Mouse (Mus musculus): ENCODE measurements at regions not wholly inside any gene's neighbourhood (a gene's known extent, or its start where the extent isn't known, plus 50 kb on each side); places are given as distances from the start of the nearest gene placed in this dataset.
"Not testable (repeated sequence)": the region's sequence is repeated elsewhere in the genome, so short reads cannot be mapped to it uniquely, and the experiment has no call there.

DNA sequence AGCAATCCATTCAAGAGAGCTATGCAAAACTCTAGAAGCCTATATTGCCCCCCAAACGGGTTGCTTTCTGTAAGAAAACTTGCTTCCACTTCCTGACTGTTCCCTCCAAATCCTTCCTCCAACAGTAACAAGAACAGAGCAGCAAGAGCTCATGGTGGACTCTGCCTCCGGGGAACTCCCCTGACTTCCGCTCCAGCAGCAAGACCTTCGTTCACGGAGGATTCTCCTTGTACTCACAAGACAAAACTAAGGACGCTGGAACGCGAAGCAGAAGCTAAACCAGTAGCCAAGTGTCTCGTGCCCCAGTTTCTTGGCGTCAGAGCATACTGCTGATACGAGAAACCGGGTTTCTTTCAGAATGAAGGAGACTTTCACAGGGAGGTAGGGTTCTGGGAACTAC is 50.7 kb downstream of the H2al2a start:
- intact Hi-C loops (cut with DNase I): no loop called here
- peak in 1 of 2 experiments; percentile 27 for DNase-seq (ENCODE audit: extremely low spot score in 1 of 2, low spot score in 2 of 2)

GRCm38 (mm10) chr2:17945369-17945915 is 51.3 kb downstream of the H2al2a start:
- intact Hi-C loops (cut with DNase I): no loop called here
- no peak for DNase-seq (ENCODE audit: extremely low spot score in 1 of 2, low spot score in 2 of 2)

DNA sequence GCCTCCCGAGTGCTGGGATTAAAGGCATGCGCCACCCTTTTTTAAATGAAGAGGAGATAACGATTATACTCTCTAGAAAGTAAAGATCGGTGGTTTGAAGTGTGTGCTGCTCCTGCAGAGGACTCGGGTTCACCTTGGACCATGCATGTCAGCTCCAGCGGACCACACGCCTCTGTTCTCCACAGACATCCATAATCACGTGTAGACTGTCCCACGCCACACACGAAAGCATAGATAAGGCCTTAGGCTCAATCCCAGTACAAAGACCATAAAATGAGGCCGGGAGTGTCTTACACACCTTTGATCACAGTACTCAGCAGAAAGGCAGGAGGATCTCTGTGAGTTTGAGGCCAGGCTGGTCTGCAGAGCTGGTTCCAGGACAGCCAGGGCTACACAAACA is 53.3 kb downstream of the H2al2a start:
- no peak for DNase-seq (ENCODE audit: extremely low spot score in 1 of 2, low spot score in 2 of 2)
- intact Hi-C loops (cut with DNase I): no loop called here

GRCm38 (mm10) chr2:17942528-17943387 is 54.0 kb downstream of the H2al2a start:
- intact Hi-C loops (cut with DNase I): no loop called here

DNA sequence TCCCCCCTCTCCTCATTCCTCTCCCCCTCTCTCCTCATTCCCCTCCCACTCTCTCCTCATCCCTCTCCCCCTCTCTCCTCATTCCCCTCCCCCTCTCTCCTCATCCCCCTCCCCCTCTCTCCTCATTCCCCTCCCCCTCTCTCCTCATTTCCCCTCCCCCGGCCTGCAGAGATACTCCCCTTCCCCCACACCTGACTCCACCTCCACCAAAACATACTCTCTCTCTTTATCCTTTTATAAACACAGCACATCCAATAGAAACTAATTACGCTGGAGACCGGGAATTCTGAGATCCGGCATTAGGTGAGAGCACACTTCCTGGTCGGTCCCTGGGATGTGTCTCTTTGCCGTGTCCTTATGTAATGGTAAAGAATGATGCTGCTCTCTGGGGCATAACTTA is 54.8 kb downstream of the H2al2a start:
- DNase-seq (ENCODE audit: extremely low spot score in 1 of 2, low spot score in 2 of 2): no peak
- intact Hi-C loops (cut with DNase I): no loop called here

More at GRCm38 (mm10) chr2:17942528-17943387, 54.0 kb downstream of the H2al2a start:
- DNase-seq (ENCODE audit: extremely low spot score in 1 of 2, low spot score in 2 of 2): no peak

DNA sequence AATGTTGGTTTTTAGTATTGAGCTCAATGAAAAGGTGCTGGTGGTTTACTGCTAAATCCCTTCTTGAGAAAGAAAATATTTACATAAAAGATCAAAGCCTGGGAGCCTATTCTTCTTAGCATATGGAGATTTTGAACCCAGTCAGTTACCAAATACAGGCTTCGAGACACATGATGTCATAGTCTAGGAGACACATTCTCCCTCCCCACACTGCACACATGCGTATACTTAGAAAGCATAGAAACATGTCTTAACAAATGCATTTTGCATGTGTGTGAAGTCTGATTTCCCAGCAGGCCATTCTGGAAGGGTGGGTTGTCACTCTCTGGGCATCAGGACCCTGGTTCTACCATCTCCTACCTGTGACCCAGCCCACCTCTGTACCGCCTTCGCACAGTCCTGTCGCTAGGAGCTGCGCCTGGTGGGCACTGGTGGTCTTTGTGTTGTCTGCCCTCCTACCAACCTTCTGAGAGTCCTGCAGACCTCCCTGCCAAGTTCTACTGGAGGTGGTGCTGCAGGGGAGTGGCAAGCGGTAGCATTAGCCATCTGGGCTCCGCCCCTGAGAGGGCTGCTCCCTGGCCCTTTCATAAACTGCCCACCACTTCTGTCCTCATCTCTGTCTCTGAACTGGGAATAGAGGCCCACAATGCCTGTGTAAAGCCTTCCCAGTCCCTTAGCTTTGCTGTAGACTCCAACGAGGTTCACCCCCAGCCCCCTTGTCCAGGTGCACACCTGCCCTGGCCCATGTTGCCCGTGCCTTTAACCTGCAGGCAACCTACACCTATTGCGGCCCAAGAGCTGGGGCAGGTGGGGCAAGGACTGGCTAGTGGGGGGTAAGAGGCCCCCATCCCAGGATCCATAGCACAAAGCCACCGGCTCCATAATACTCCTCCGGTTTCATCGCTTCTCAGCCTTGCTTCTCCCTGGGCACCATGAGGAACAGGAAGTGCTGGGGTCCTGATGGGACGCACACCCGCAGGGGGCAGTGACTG is 56.6 kb downstream of the H2al2a start:
- intact Hi-C loops (cut with DNase I); DNase-seq (ENCODE audit: extremely low spot score in 1 of 2, low spot score in 2 of 2): not testable (repeated sequence)

GRCm38 (mm10) chr2:17939183-17939856 is 57.4 kb downstream of the H2al2a start:
- intact Hi-C loops (cut with DNase I): no loop called here
- no peak for DNase-seq (ENCODE audit: extremely low spot score in 1 of 2, low spot score in 2 of 2)

DNA sequence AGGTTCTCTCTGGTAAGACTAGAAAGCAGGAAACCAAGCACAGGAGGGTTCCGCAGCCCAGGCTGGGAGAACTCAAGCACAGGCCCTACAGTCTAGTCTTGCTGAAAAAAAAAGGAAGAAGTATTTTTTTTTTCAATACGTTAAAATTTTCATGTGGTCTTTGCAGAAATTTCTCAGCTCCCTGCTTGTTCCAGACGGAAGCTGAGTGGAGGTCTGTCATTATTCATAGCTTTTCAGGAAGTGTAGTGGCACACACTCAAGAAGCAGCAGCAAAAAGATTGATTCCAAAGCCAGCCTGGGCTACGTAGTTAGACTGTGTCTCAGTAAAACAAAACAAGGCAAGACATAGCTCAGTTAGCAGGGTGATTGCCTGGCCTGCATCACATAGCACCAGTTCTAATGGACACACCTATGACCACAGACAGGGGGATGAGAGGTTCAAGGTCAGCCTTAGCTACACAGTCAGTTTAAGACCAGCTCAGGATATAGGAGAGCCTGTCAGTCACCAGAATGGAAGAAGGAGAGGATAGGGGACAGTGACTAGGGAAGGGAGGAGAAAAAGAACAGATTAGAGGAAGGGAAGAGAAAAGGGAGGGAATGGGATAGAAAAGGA is 60.1 kb downstream of the H2al2a start:
- DNase-seq (ENCODE audit: extremely low spot score in 1 of 2, low spot score in 2 of 2): no peak
- intact Hi-C loops (cut with DNase I): no loop called here

DNA sequence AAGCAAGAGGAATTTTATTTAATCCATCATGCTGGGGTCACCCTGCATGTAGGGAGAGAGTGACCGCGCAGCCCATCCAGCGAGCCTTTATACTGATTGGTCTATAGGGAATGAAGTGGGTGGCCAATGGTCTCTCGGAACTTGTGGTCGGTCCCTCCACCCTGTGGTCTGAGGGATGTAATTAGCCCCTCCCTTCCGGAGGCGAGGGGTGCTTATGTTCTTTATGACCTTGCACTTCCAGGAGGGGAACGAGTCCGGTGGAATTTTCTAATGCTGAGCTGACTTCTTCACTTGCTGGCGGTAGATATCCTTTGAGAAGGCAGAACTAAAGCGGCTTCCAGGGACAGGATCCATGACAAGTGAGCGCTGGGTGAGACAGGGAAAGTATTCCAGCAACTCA is 60.8 kb downstream of the H2al2a start:
- intact Hi-C loops (cut with DNase I): no loop called here
- no peak for DNase-seq (ENCODE audit: extremely low spot score in 1 of 2, low spot score in 2 of 2)

- intact Hi-C loops (cut with DNase I): no loop called here
- DNase-seq (ENCODE audit: extremely low spot score in 1 of 2, low spot score in 2 of 2): no peak
Observed at GRCm38 (mm10) chr2:17935466-17935865, 61.3 kb downstream of the H2al2a start.

DNA sequence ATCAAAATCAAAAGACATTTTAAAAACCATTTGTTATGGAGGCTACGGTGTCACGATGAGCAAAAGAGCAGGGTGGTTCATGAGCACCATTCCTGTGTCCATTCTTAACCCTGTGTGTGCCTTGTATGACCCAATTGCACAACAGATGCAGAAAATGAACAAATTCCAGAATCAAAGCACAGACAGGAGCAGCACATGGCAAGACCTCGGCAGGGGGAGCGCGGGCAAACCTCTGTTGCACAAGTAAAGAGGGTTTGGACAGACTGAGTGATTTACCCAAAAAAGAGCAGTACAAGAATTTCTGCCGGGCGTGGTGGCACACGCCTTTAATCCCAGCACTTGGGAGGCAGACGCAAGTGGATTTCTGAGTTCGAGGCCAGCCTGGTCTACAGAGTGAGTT is 62.1 kb downstream of the H2al2a start:
- intact Hi-C loops (cut with DNase I): no loop called here
- no peak for DNase-seq (ENCODE audit: extremely low spot score in 1 of 2, low spot score in 2 of 2)

- intact Hi-C loops (cut with DNase I): no loop called here
Observed at GRCm38 (mm10) chr2:17932932-17933790, 63.6 kb downstream of the H2al2a start.

GRCm38 (mm10) chr2:17932426-17932931 is 64.3 kb downstream of the H2al2a start:
- intact Hi-C loops (cut with DNase I): no loop called here
- no peak for DNase-seq (ENCODE audit: extremely low spot score in 1 of 2, low spot score in 2 of 2)

More at GRCm38 (mm10) chr2:17932932-17933790, 63.6 kb downstream of the H2al2a start:
- DNase-seq (ENCODE audit: extremely low spot score in 1 of 2, low spot score in 2 of 2): no peak

DNA sequence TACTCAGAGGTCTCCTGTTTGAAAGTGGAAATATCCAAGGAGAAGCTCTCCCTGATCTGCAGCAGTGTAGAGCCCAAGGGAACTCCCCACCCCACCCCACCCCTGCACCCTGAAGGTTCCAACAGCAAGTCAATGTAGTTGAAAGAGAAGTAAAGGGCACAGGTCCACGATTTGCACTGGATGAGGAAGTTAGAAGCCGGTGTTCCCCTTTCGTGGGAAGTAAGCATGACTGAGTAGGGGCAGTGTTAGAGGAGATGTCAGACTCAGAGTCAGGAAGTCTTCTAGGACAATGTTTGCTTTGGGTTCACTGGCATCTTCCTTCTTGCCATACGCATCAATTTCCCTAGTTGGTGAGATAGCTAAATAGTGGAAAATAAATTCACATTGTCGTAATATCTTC is 64.9 kb downstream of the H2al2a start:
- no peak for DNase-seq (ENCODE audit: extremely low spot score in 1 of 2, low spot score in 2 of 2)
- intact Hi-C loops (cut with DNase I): no loop called here

DNA sequence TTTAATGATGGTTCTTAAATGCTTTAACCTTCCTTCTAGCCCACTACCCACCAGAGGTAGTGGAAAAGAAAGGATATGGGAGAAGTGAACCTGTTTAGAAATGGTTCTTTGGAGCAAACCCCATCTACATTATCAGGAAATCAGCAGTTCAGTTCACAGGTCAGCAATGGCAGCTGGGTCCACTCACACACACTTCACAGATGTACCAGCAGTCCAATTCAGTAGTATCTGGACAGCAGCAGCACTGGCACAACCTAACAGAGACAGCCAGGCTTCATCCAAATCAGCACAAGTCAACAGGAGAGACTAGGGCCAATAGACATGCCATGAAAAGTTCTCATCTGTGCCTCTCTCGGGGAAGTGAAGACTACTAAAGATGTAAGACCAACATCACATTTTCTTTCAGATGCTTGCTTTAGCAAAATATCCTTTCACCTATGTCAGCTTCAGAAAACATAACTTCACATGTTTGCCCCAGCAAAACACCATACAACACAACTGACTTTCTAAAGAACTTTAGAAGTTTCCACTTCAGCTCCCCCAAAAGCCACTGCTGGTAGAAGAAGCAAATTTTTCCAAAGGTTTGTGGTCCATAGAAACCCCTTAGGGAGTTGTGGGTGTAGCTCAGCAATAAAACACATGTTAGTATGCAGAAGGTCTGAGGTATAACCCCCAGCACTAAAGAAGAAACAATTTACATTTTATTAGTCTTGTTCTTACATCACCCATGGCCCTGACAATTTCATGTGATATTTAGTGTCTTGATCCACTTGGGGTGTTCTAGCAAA is 77.7 kb downstream of the H2al2a start:
- intact Hi-C loops (cut with DNase I): no loop called here
- no peak for DNase-seq (ENCODE audit: extremely low spot score in 1 of 2, low spot score in 2 of 2)

DNA sequence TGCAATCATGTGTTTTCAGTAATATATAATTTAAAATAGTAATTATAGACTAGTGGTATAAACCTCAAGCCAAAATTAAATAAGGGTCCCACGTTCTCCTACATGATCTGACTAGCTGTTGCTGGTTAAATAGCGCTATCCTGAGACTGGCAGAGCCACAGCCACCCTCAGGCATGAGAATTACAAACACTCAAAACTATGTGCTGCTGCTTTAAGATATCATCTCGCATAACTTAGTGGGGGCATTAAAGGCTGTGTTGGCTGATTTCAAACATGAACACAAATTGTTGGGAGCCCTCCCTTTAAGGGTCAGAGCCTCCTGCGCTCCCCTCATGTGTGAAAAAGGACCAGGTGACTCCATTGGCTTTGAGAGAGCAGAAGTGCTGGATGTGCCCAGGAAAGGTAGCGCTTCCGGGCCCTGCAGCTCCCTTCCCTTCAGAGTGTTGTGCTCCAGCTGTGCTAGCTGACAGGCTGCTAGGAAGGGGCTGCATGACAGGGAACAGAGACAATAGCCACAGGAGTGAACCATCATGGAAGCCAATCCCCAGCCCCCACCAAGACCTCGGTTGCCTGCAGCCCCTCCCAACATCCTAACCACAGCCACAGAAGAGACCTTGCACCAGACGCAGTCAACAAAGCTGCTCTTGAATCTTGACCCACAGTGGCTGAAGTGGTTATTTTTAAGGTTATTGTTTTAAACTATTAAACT is 79.4 kb downstream of the H2al2a start:
- no peak for DNase-seq (ENCODE audit: extremely low spot score in 1 of 2, low spot score in 2 of 2)
- intact Hi-C loops (cut with DNase I): no loop called here
